Mouse (Mus musculus): Measurements from ENCODE around the gene Masp2. TPM values are rescaled to one million over a fixed set of nuclear protein-coding genes. Genes with fewer than 3 reads are reported as not detected.

Masp2 gene
- polyA plus RNA-seq, 1 experiment from 2014 or later, result not detected

GRCm38 (mm10) chr4:148570693-148571295 is 31.6 kb upstream of the Masp2 start:
- no peak overlapping the region for H3K9ac ChIP-seq (ENCODE audit: low read depth, low read length)
- DNase-seq (ENCODE audit: low spot score) (no peak), ATAC-seq (replicated peaks; ENCODE audit: low FRiP score, low read depth) (no peak)
- H3K9me3 ChIP-seq (replicated peaks; ENCODE audit: low read length), result no peaks in the 10 kb centered on the region
- no peak overlapping the region for H3K4me2 ChIP-seq (ENCODE audit: low read length)
- no peaks in the 10 kb centered on the region for H3K27me3 ChIP-seq (ENCODE audit: insufficient read depth, low read length)
- TF ChIP-seq CTCF (IDR thresholded peaks at IDR 0.05; ENCODE audit: low read depth), result no peak
- H3K27ac ChIP-seq, result no peak overlapping the region
- no peaks in the 10 kb centered on the region for H3K4me1 ChIP-seq (replicated peaks; ENCODE audit: insufficient read depth, low read length)
- WGBS, result 96% methylated on average over 9 of the region's 9 CpGs
- H3K36me3 ChIP-seq (ENCODE audit: insufficient read depth, low read length), result peaks cover 91% of the 10 kb centered on the region
- H3K4me3 ChIP-seq (replicated peaks; ENCODE audit: low read depth, low read length), result no peak overlapping the region

GRCm38 (mm10) chr4:148573222-148573621 is 29.1 kb upstream of the Masp2 start:
- Histone ChIP-seq H3K27ac (no peak overlapping the region), H3K27me3 (ENCODE audit: insufficient read depth, low read length) (no peaks in the 10 kb centered on the region), H3K36me3 (ENCODE audit: insufficient read depth, low read length) (peaks cover 88% of the 10 kb centered on the region), H3K4me1 (replicated peaks; ENCODE audit: insufficient read depth, low read length) (no peaks in the 10 kb centered on the region), H3K4me2 (ENCODE audit: low read length) (no peak overlapping the region), H3K9ac (ENCODE audit: low read depth, low read length) (no peak overlapping the region), H3K9me3 (replicated peaks; ENCODE audit: low read length) (no peaks in the 10 kb centered on the region), H3K4me3 (replicated peaks; ENCODE audit: low read depth, low read length) (no peak overlapping the region)
- no peak for ATAC-seq (replicated peaks; ENCODE audit: low FRiP score, low read depth)
- 89% methylated on average over 7 of the region's 7 CpGs for WGBS
- no peak for DNase-seq (ENCODE audit: low spot score)
- TF ChIP-seq CTCF (IDR thresholded peaks at IDR 0.05; ENCODE audit: low read depth), result no peak

- Histone ChIP-seq H3K4me2 (ENCODE audit: low read length) (no peak overlapping the region), H3K9ac (ENCODE audit: low read depth, low read length) (no peak overlapping the region), H3K27me3 (ENCODE audit: insufficient read depth, low read length) (no peaks in the 10 kb centered on the region), H3K4me3 (replicated peaks; ENCODE audit: low read depth, low read length) (no peak overlapping the region), H3K27ac (no peak overlapping the region), H3K4me1 (replicated peaks; ENCODE audit: insufficient read depth, low read length) (no peaks in the 10 kb centered on the region), H3K9me3 (replicated peaks; ENCODE audit: low read length) (no peaks in the 10 kb centered on the region), H3K36me3 (ENCODE audit: insufficient read depth, low read length) (peaks cover 50% of the 10 kb centered on the region)
- TF ChIP-seq CTCF (IDR thresholded peaks at IDR 0.05; ENCODE audit: low read depth), result no peak
- DNase-seq (ENCODE audit: low spot score) (no peak), ATAC-seq (replicated peaks; ENCODE audit: low FRiP score, low read depth) (no peak; the same call in 1 of the 2 replicates)
- 90% methylated on average over 9 of the region's 9 CpGs for WGBS
These were observed 21.6 kb upstream of the Masp2 start for GRCm38 (mm10) chr4:148580765-148581164.

GRCm38 (mm10) chr4:148581422-148581821 is 20.9 kb upstream of the Masp2 start:
- no peak for DNase-seq (ENCODE audit: low spot score)
- TF ChIP-seq CTCF (IDR thresholded peaks at IDR 0.05; ENCODE audit: low read depth), result no peak
- 87% methylated on average over 5 of the region's 5 CpGs for WGBS
- Histone ChIP-seq H3K27me3 (ENCODE audit: insufficient read depth, low read length) (no peaks in the 10 kb centered on the region), H3K9ac (ENCODE audit: low read depth, low read length) (no peak overlapping the region), H3K36me3 (ENCODE audit: insufficient read depth, low read length) (peaks cover 43% of the 10 kb centered on the region), H3K4me3 (replicated peaks; ENCODE audit: low read depth, low read length) (no peak overlapping the region), H3K4me1 (replicated peaks; ENCODE audit: insufficient read depth, low read length) (no peaks in the 10 kb centered on the region), H3K9me3 (replicated peaks; ENCODE audit: low read length) (no peaks in the 10 kb centered on the region), H3K27ac (no peak overlapping the region), H3K4me2 (ENCODE audit: low read length) (no peak overlapping the region)
- no peak for ATAC-seq (replicated peaks; ENCODE audit: low FRiP score, low read depth)

DNA sequence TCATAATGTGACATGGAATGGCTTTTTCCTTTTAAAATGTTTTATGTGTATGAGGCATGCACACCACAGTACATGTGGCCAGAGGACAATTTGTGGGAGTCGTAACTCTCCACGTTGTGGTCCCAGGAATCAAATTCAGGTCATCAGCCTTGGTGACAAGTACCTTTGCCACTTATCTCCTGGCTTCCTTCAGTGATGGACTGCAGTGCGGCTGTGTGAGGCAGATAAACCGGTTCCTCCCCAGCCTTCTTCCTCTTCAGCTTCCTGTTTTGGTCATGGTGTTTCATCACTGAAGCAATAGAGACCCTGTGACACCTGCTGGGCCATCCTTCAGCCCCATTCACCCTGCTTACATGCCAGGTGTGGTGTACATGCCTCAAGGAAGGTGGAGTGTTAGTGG is 19.1 kb upstream of the Masp2 start:
- DNase-seq (ENCODE audit: low spot score), result no peak
- TF ChIP-seq CTCF (IDR thresholded peaks at IDR 0.05; ENCODE audit: low read depth), result no peak
- Histone ChIP-seq H3K27ac (no peak overlapping the region), H3K9ac (ENCODE audit: low read depth, low read length) (no peak overlapping the region), H3K4me2 (ENCODE audit: low read length) (no peak overlapping the region), H3K36me3 (ENCODE audit: insufficient read depth, low read length) (peaks cover 28% of the 10 kb centered on the region), H3K9me3 (replicated peaks; ENCODE audit: low read length) (no peaks in the 10 kb centered on the region), H3K4me3 (replicated peaks; ENCODE audit: low read depth, low read length) (no peak overlapping the region), H3K27me3 (ENCODE audit: insufficient read depth, low read length) (no peaks in the 10 kb centered on the region; the same call in 1 of the 2 replicates), H3K4me1 (replicated peaks; ENCODE audit: insufficient read depth, low read length) (no peaks in the 10 kb centered on the region)
- ATAC-seq (replicated peaks; ENCODE audit: low FRiP score, low read depth), result no peak
- 66% methylated on average over 4 of the region's 4 CpGs for WGBS

DNA sequence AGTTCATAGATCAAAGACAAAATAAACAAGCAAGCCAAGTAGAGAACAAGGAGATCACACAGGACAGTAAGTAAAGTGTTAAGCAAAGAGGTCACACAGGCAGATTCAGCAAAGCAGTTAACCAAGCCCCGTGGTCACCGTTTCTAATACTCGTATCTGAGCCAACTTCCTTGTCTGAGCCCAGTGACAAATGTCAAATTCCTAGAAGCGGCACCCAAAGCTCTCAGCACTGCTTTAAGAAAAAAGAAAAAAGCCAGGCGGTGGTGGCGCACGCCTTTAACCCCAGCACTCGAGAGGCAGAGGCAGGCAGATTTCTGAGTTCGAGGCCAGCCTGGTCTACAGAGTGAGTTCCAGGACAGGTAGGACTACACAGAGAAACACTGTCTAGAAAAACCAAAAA is 15.7 kb upstream of the Masp2 start:
- ATAC-seq (replicated peaks; ENCODE audit: low FRiP score, low read depth), result no peak
- Histone ChIP-seq H3K27ac (no peak overlapping the region), H3K4me3 (replicated peaks; ENCODE audit: low read depth, low read length) (no peak overlapping the region), H3K27me3 (ENCODE audit: insufficient read depth, low read length) (no peaks in the 10 kb centered on the region; the same call in 1 of the 2 replicates), H3K9ac (ENCODE audit: low read depth, low read length) (no peak overlapping the region), H3K9me3 (replicated peaks; ENCODE audit: low read length) (no peaks in the 10 kb centered on the region), H3K4me1 (replicated peaks; ENCODE audit: insufficient read depth, low read length) (0 out of 2 replicates have a peak, but pooled peaks cover 4% of the 10 kb centered on the region), H3K36me3 (ENCODE audit: insufficient read depth, low read length) (no peaks in the 10 kb centered on the region), H3K4me2 (ENCODE audit: low read length) (no peak overlapping the region)
- WGBS, result 66% methylated on average over 9 of the region's 9 CpGs
- no peak for TF ChIP-seq CTCF (IDR thresholded peaks at IDR 0.05; ENCODE audit: low read depth)
- DNase-seq (ENCODE audit: low spot score), result no peak

DNA sequence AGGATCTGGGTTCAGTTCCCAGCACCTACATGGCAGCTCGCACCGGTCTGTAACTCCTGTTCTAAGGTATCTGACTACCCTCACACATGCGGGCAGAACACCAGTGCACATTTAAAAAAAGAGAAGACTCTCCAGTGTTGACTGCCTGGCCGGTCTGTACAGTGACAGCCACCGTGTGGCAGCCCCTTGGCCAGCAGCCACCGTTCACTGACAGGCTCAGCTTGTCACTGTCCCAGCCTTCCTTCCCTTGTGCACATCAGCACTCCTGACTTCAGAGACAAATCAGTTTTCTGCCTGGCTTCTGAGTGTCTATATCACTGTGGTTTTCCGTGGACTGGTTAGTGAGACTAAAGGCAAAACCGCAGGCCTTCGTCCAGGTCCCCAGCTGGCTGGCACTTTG is 13.6 kb upstream of the Masp2 start:
- no peaks in the 10 kb centered on the region for H3K9me3 ChIP-seq (replicated peaks; ENCODE audit: low read length)
- no peak overlapping the region for H3K9ac ChIP-seq (ENCODE audit: low read depth, low read length)
- WGBS, result 80% methylated on average over 9 of the region's 9 CpGs
- H3K27me3 ChIP-seq (ENCODE audit: insufficient read depth, low read length), result no peaks in the 10 kb centered on the region; the same call in 1 of the 2 replicates
- H3K27ac ChIP-seq, result no peak overlapping the region
- TF ChIP-seq CTCF (IDR thresholded peaks at IDR 0.05; ENCODE audit: low read depth), result no peak
- H3K36me3 ChIP-seq (ENCODE audit: insufficient read depth, low read length), result peaks cover 5% of the 10 kb centered on the region; the same call in 1 of the 2 replicates
- H3K4me2 ChIP-seq (ENCODE audit: low read length), result no peak overlapping the region
- no peak for DNase-seq (ENCODE audit: low spot score)
- H3K4me1 ChIP-seq (replicated peaks; ENCODE audit: insufficient read depth, low read length), result 0 out of 2 replicates have a peak, but pooled peaks cover 7% of the 10 kb centered on the region
- H3K4me3 ChIP-seq (replicated peaks; ENCODE audit: low read depth, low read length), result no peak overlapping the region
- no peak for ATAC-seq (replicated peaks; ENCODE audit: low FRiP score, low read depth)

Data from kidney, postnatal 0 days (tissue).